Mouse (Mus musculus): ENCODE results near the gene F9. TPM values are rescaled to one million over a fixed set of nuclear protein-coding genes. Genes with fewer than 3 reads are reported as not detected.
"Not testable (repeated sequence)": the region's sequence is repeated elsewhere in the genome, so short reads cannot be mapped to it uniquely, and the experiment has no call there.

The F9 gene
- polyA plus RNA-seq (2015; fragmentation: Nextera tagmentation; extraction: Ambion mirVana) = 0.25 TPM in 1 of 2 replicates, not detected in the other

DNA sequence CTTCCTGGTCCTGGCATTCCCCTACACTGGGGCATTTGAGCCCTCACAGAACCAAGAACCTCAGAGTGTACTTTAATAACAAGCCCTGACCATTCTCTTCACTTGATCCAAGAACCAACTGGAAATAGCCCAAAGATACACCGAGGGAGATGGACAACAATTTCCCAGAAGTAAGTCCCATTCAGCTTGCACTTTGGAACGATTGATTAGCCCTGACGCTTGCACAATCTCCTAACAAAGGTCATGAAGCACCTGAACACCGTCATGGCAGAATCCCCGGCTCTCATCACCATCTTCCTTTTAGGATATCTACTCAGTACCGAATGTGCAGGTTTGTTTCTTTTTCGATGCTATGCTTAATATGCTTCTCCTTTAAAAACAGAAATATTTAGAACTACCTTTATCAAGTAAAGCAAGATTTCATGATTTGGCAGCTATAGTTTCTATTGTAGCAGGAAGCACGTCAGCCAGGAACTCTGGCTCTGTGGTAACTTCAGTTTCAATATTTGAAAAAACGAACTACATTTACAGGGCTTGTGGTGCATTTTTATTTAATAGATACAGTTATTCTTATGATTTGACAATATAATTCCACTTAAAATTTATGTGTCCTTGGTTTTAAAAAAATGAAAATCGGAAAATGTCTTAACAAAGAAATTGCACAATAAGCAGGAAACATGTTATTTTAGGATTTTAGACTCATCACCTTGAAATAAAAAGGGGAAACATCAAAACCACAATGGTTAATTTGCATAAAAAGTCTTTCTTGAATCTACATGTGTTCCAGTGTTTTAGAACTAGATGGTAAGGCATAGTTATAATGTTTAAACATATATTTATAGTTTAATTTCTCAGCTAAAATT is at the start of gene F9:
Gene F9, plus strand, starts transcription at position 244 of the 863 bp plus-strand sequence.
- Histone ChIP-seq H3K4me1 (ENCODE audit: control insufficient read depth, insufficient read depth, low read length) (no peaks in the 10 kb centered on the region), H3K36me3 (ENCODE audit: control insufficient read depth, insufficient read depth, low read length) (no peaks in the 10 kb centered on the region), H3K27me3 (ENCODE audit: control insufficient read depth, insufficient read depth, low read length) (no peaks in the 10 kb centered on the region), H3K9ac (ENCODE audit: low read length) (no peak within 1 kb of the TSS), H3K4me2 (ENCODE audit: low read depth, low read length) (no peak within 1 kb of the TSS), H3K9me3 (replicated peaks; ENCODE audit: control insufficient read depth, low read length) (no peaks in the 10 kb centered on the region), H3K27ac (ENCODE audit: low read length) (no peak within 1 kb of the TSS), H3K4me3 (replicated peaks; ENCODE audit: low read length) (no peak within 1 kb of the TSS)
- 77% methylated on average over 10 of the region's 10 CpGs for WGBS
- ATAC-seq (ENCODE audit: insufficient read depth, low FRiP score) = no peak

DNA sequence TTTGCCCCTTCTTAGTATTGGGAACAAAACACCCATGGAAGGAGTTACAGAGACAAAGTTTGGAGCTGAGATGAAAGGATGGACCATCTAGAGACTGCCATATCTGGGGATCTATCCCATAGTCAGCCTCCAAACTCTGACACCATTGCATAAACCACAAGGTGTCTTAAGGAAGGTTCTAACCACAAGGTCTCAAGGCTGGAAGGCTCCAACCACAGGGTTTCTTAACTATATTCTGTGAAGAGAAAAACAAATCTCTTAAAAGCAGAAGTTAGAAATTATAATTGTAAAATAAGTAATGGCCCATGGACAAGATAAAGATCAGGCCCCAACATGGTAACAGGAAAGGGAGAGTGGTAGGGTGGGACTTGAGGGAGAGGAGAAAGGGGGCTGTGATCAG is 29.5 kb upstream of the F9 start:
- not testable (repeated sequence) for H3K4me2 ChIP-seq (ENCODE audit: low read depth, low read length); H3K4me1 ChIP-seq (ENCODE audit: control insufficient read depth, insufficient read depth, low read length); H3K27ac ChIP-seq (ENCODE audit: low read length); H3K4me3 ChIP-seq (replicated peaks; ENCODE audit: low read length); H3K27me3 ChIP-seq (ENCODE audit: control insufficient read depth, insufficient read depth, low read length); ATAC-seq (ENCODE audit: insufficient read depth, low FRiP score); H3K36me3 ChIP-seq (ENCODE audit: control insufficient read depth, insufficient read depth, low read length); H3K9me3 ChIP-seq (replicated peaks; ENCODE audit: control insufficient read depth, low read length); H3K9ac ChIP-seq (ENCODE audit: low read length)

DNA sequence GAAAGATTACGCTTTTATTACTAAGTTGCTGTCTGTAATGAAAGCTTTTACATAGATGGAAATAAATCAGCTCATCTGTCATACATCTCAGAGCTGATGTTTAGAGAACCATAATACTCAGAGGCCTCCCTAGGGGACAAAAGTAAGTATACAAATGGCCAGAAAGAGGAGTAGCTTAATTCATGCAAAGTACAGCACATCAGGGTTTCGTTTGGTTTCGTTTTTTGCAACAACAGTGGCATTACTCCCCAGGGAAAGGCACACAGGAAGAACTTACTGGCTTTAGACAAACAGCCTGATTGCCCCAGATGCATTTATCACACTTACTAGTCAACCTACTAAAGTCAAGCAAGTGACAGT is 800 bp downstream of the F9 start:
- ATAC-seq (ENCODE audit: insufficient read depth, low FRiP score) = no peak
- Histone ChIP-seq H3K36me3 (ENCODE audit: control insufficient read depth, insufficient read depth, low read length) (no peaks in the 10 kb centered on the region), H3K4me1 (ENCODE audit: control insufficient read depth, insufficient read depth, low read length) (no peaks in the 10 kb centered on the region), H3K27me3 (ENCODE audit: control insufficient read depth, insufficient read depth, low read length) (no peaks in the 10 kb centered on the region), H3K9ac (ENCODE audit: low read length) (no peak overlapping the region), H3K4me2 (ENCODE audit: low read depth, low read length) (no peak overlapping the region), H3K9me3 (replicated peaks; ENCODE audit: control insufficient read depth, low read length) (no peaks in the 10 kb centered on the region), H3K4me3 (replicated peaks; ENCODE audit: low read length) (no peak overlapping the region), H3K27ac (ENCODE audit: low read length) (no peak overlapping the region)
- 52% methylated on average over 3 of the region's 3 CpGs for WGBS

DNA sequence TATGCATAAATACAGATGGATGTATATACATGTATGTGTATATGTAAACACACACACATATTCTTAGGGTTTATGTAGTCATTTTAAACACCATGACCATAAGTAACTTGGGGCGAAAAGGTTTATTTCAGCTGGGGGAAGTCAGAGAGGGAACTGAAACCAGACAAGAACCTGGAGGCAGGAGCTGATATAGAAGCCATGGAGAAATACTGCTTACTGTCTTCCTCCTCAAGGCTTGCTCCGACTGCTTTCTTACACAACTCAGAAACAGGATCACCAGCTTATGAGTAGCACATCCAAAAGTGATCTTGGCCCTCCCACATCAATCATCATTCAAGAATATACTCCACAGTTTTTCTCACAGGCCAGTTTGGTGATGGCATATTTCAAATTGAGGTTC is 2.2 kb downstream of the F9 start:
- ATAC-seq (ENCODE audit: insufficient read depth, low FRiP score) = no peak
- no peaks in the 10 kb centered on the region for H3K9me3 ChIP-seq (replicated peaks; ENCODE audit: control insufficient read depth, low read length)
- no peaks in the 10 kb centered on the region for H3K27me3 ChIP-seq (ENCODE audit: control insufficient read depth, insufficient read depth, low read length)
- no peaks in the 10 kb centered on the region for H3K4me1 ChIP-seq (ENCODE audit: control insufficient read depth, insufficient read depth, low read length)
- no peak overlapping the region for H3K27ac ChIP-seq (ENCODE audit: low read length)
- no peak overlapping the region for H3K9ac ChIP-seq (ENCODE audit: low read length)
- no peak overlapping the region for H3K4me3 ChIP-seq (replicated peaks; ENCODE audit: low read length)
- no peak overlapping the region for H3K4me2 ChIP-seq (ENCODE audit: low read depth, low read length)
- WGBS = 73% methylated on average over 2 of the region's 2 CpGs
- no peaks in the 10 kb centered on the region for H3K36me3 ChIP-seq (ENCODE audit: control insufficient read depth, insufficient read depth, low read length)

DNA sequence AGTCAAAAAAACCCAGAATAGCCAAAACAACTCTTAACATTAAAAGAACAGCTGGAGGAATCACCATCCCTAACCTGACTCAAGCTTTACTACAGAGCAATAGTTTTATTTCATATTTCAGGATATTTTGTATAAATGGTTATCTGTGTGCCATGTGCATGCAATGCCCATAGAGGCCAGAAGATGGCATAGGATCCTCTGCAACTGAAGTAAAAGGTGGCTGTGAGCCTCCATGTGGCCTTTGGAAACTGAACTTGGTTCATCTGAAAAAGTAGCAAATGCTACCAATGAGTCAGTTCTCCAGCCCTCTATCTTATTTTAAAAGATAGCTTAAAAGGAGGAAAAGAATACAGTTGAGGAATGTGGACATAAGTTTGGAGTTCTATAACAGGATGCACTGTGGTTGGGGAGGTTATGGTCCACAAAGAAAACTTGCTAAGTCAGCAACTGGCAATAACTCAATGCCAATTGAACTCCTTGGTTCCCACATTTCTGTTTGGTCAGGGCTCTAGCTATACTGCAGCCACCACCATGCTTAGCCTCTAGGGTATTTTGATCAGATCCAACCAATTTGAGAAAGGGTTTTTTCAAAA is 13.9 kb downstream of the F9 start:
- Histone ChIP-seq H3K4me3 (replicated peaks; ENCODE audit: low read length) (no peak overlapping the region), H3K27me3 (ENCODE audit: control insufficient read depth, insufficient read depth, low read length) (no peaks in the 10 kb centered on the region), H3K9ac (ENCODE audit: low read length) (no peak overlapping the region), H3K4me1 (ENCODE audit: control insufficient read depth, insufficient read depth, low read length) (no peaks in the 10 kb centered on the region), H3K4me2 (ENCODE audit: low read depth, low read length) (no peak overlapping the region), H3K27ac (ENCODE audit: low read length) (no peak overlapping the region), H3K36me3 (ENCODE audit: control insufficient read depth, insufficient read depth, low read length) (no peaks in the 10 kb centered on the region), H3K9me3 (replicated peaks; ENCODE audit: control insufficient read depth, low read length) (no peaks in the 10 kb centered on the region)
- ATAC-seq (ENCODE audit: insufficient read depth, low FRiP score) = no peak

DNA sequence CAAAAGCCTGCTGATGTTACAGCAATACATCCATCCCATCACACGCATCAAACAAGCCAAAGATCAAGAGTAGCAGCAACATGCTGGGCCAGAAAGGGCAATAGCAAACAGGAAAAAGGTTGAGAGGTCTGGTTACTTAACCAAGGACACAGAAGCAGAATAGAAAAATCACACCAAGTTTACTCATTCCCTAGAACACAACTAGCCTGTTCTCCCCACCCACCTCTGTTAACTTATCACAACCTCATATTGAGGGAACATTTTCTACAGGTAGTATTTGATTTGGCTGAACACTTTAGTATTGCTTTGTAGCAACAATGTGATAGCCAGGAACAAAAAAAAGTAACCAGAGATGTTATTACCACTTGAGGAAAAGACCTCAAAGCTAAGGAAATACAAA is 15.3 kb downstream of the F9 start:
- WGBS = 90% methylated on average over 1 of the region's 1 CpGs
- Histone ChIP-seq H3K9me3 (replicated peaks; ENCODE audit: control insufficient read depth, low read length) (no peaks in the 10 kb centered on the region), H3K36me3 (ENCODE audit: control insufficient read depth, insufficient read depth, low read length) (no peaks in the 10 kb centered on the region), H3K9ac (ENCODE audit: low read length) (no peak overlapping the region), H3K4me1 (ENCODE audit: control insufficient read depth, insufficient read depth, low read length) (no peaks in the 10 kb centered on the region), H3K27me3 (ENCODE audit: control insufficient read depth, insufficient read depth, low read length) (no peaks in the 10 kb centered on the region), H3K27ac (ENCODE audit: low read length) (no peak overlapping the region), H3K4me2 (ENCODE audit: low read depth, low read length) (no peak overlapping the region), H3K4me3 (replicated peaks; ENCODE audit: low read length) (no peak overlapping the region)
- ATAC-seq (ENCODE audit: insufficient read depth, low FRiP score) = no peak

DNA sequence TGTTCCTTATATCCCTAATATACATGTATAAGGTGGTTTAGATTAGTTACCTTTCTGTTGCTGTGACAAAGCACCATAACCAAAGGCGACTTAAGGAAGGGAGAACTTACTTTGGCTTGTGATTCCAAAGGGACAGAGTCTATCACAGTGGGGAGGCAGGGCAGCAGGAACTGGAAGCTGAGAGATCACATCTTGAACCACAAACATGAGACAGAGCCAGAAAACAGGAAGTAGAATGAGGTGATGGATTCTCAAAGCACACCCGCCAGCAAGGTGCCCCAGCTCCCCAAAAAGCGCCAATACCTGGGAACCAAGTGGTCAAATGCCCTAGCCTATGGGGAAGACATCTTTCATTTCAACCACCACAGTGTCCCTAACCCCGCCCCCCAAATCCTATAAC is 21.7 kb downstream of the F9 start:
- ATAC-seq (ENCODE audit: insufficient read depth, low FRiP score) = no peak
- WGBS = 78% methylated on average over 4 of the region's 4 CpGs
- no peaks in the 10 kb centered on the region for H3K36me3 ChIP-seq (ENCODE audit: control insufficient read depth, insufficient read depth, low read length)

DNA sequence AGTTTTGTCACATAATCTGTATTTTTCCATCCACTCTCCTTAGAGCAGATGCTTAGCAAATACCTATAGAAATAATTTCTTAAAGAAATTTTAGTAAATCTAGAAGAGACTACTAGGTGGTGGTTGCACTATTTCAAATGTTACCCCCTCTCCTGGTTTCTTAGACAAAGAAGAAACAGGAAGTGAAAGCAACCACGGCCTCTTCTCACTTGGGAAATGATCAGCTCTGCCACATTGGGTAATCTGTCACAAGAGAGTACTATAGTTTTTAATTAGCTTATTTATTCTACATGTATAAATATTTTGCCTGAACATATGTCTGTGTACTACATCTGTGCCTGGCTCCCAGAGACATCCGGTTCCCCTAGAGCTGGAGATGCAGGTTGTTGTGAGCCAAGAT is 22.3 kb downstream of the F9 start:
- no peak overlapping the region for H3K27ac ChIP-seq (ENCODE audit: low read length)
- H3K9ac ChIP-seq (ENCODE audit: low read length) = no peak overlapping the region
- H3K9me3 ChIP-seq (replicated peaks; ENCODE audit: control insufficient read depth, low read length) = no peaks in the 10 kb centered on the region
- H3K4me3 ChIP-seq (replicated peaks; ENCODE audit: low read length) = no peak overlapping the region
- no peaks in the 10 kb centered on the region for H3K4me1 ChIP-seq (ENCODE audit: control insufficient read depth, insufficient read depth, low read length)
- 83% methylated on average over 2 of the region's 2 CpGs for WGBS
- ATAC-seq (ENCODE audit: insufficient read depth, low FRiP score) = no peak
- no peaks in the 10 kb centered on the region for H3K36me3 ChIP-seq (ENCODE audit: control insufficient read depth, insufficient read depth, low read length)
- no peak overlapping the region for H3K4me2 ChIP-seq (ENCODE audit: low read depth, low read length)
- H3K27me3 ChIP-seq (ENCODE audit: control insufficient read depth, insufficient read depth, low read length) = no peaks in the 10 kb centered on the region

More for the DNA sequence above, 21.7 kb downstream of the F9 start:
- H3K27me3 ChIP-seq (ENCODE audit: control insufficient read depth, insufficient read depth, low read length) = no peaks in the 10 kb centered on the region
- H3K9ac ChIP-seq (ENCODE audit: low read length) = no peak overlapping the region
- H3K4me3 ChIP-seq (replicated peaks; ENCODE audit: low read length) = no peak overlapping the region
- H3K27ac ChIP-seq (ENCODE audit: low read length) = no peak overlapping the region
- no peak overlapping the region for H3K4me2 ChIP-seq (ENCODE audit: low read depth, low read length)
- H3K9me3 ChIP-seq (replicated peaks; ENCODE audit: control insufficient read depth, low read length) = no peaks in the 10 kb centered on the region
- no peaks in the 10 kb centered on the region for H3K4me1 ChIP-seq (ENCODE audit: control insufficient read depth, insufficient read depth, low read length)

DNA sequence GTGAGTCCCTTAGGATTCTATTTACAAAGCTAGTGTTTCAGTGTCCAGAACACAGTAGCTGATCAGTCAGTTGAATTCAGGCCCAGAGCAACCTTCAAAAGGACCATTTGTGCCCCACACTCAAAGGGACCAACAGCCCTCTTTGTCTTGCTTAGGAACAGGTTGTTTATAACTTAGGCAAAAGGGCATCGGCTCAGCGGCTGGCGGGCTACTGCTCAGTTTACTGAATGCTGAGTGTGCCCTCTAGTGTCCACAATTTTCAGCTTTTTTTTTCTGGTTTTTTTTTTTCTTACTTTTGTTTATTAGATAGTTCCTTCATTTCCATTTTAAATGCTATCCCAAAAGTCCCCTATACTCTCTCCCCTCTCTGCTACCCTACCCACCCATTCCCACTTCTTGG is 27.4 kb downstream of the F9 start:
- H3K4me3 ChIP-seq (replicated peaks; ENCODE audit: low read length) = no peak overlapping the region
- no peak for ATAC-seq (ENCODE audit: insufficient read depth, low FRiP score)
- WGBS = 6% methylated on average over 3 of the region's 3 CpGs

More for the DNA sequence above, 27.4 kb downstream of the F9 start:
- Histone ChIP-seq H3K9ac (ENCODE audit: low read length) (no peak overlapping the region), H3K36me3 (ENCODE audit: control insufficient read depth, insufficient read depth, low read length) (no peaks in the 10 kb centered on the region), H3K4me2 (ENCODE audit: low read depth, low read length) (no peak overlapping the region), H3K27ac (ENCODE audit: low read length) (no peak overlapping the region), H3K9me3 (replicated peaks; ENCODE audit: control insufficient read depth, low read length) (no peaks in the 10 kb centered on the region), H3K4me1 (ENCODE audit: control insufficient read depth, insufficient read depth, low read length) (no peaks in the 10 kb centered on the region), H3K27me3 (ENCODE audit: control insufficient read depth, insufficient read depth, low read length) (no peaks in the 10 kb centered on the region)

Data from stomach, embryonic 16.5 days (tissue).